Mouse (Mus musculus) E14TG2a.4 (cell line): Measurements from ENCODE around the gene Cela2a.

Experiments
- H3K27me3 ChIP-seq: 2 replicates; pipeline ENCODE4 v1.6.1; 2014; ENCODE audit warnings: low read length, control low read depth; ENCODE audit not compliant: insufficient read depth
- H3K36me3 ChIP-seq: 2 replicates; pipeline ENCODE4 v1.6.1; 2014; ENCODE audit warnings: low read length, control low read depth; ENCODE audit not compliant: insufficient read depth
- H3K4me1 ChIP-seq: replicated peaks from 2 replicates; pipeline ENCODE4 v1.6.1; 2014; ENCODE audit warnings: low read depth, low read length, control low read depth
- H3K4me3 ChIP-seq: replicated peaks from 2 replicates; pipeline ENCODE4 v1.5.1; 2014; ENCODE audit warnings: mild to moderate bottlenecking, low read length
- H3K9me3 ChIP-seq: 2 replicates; pipeline ENCODE4 v1.6.1; 2014; ENCODE audit warnings: low read length, control low read depth
- CTCF ChIP-seq: conservative IDR thresholded peaks from 2 replicates; pipeline ENCODE4 v1.5.1; 2014; ENCODE audit warnings: low read length
- NANOG ChIP-seq: IDR thresholded peaks from 2 replicates; pipeline ENCODE4 v1.6.1; 2014; ENCODE audit warnings: borderline replicate concordance, low read length, mixed read lengths
- POU5F1 ChIP-seq: IDR thresholded peaks from 2 replicates; pipeline ENCODE4 v1.6.1; 2014; ENCODE audit warnings: low read length, borderline replicate concordance

Cela2a gene

GRCm38 (mm10) chr4:141833911-141834310 lies 8.0 kb upstream of the Cela2a start:
- Histone ChIP-seq H3K4me3 (no peak overlapping the region), H3K27me3 (peaks cover 4% of the 10 kb centered on the region; the same call in 1 of the 2 replicates), H3K36me3 (no peaks in the 10 kb centered on the region), H3K4me1 (peaks cover 27% of the 10 kb centered on the region), H3K9me3 (no peaks in the 10 kb centered on the region)
- no peak for TF ChIP-seq CTCF
- TF ChIP-seq NANOG, result no peak
- TF ChIP-seq POU5F1, result no peak

GRCm38 (mm10) chr4:141831361-141831760 lies 5.4 kb upstream of the Cela2a start:
- Histone ChIP-seq H3K9me3 (no peaks in the 10 kb centered on the region), H3K4me3 (peak overlapping the region; percentile 51), H3K4me1 (peaks cover 24% of the 10 kb centered on the region), H3K36me3 (no peaks in the 10 kb centered on the region), H3K27me3 (peaks cover 4% of the 10 kb centered on the region; the same call in 1 of the 2 replicates)
- TF ChIP-seq POU5F1 (no peak), NANOG (no peak), CTCF (no peak)

- Histone ChIP-seq H3K27me3 (peaks cover 4% of the 10 kb centered on the region; the same call in 1 of the 2 replicates), H3K9me3 (no peaks in the 10 kb centered on the region), H3K4me3 (0 out of 2 replicates have a peak overlapping the region, but pooled peaks have one; percentile 17), H3K36me3 (no peaks in the 10 kb centered on the region), H3K4me1 (peaks cover 24% of the 10 kb centered on the region)
- TF ChIP-seq CTCF (no peak), POU5F1 (no peak), NANOG (no peak)
These were observed 4.4 kb upstream of the Cela2a start for GRCm38 (mm10) chr4:141830381-141830780.

GRCm38 (mm10) chr4:141828177-141828576 lies 2.2 kb upstream of the Cela2a start:
- peaks cover 30% of the 10 kb centered on the region for H3K4me1 ChIP-seq
- no peaks in the 10 kb centered on the region for H3K27me3 ChIP-seq
- H3K4me3 ChIP-seq, result no peak overlapping the region
- H3K9me3 ChIP-seq, result no peaks in the 10 kb centered on the region
- TF ChIP-seq POU5F1 (no peak), NANOG (no peak), CTCF (no peak)
- H3K36me3 ChIP-seq, result no peaks in the 10 kb centered on the region

GRCm38 (mm10) chr4:141827401-141827800 lies 1.4 kb upstream of the Cela2a start:
- H3K4me3 ChIP-seq, result no peak overlapping the region
- H3K4me1 ChIP-seq, result peaks cover 37% of the 10 kb centered on the region
- no peaks in the 10 kb centered on the region for H3K9me3 ChIP-seq
- TF ChIP-seq NANOG (no peak), CTCF (no peak), POU5F1 (no peak)
- H3K36me3 ChIP-seq, result no peaks in the 10 kb centered on the region
- H3K27me3 ChIP-seq, result no peaks in the 10 kb centered on the region

- no peaks in the 10 kb centered on the region for H3K36me3 ChIP-seq
- TF ChIP-seq CTCF (no peak), NANOG (no peak), POU5F1 (no peak)
- no peaks in the 10 kb centered on the region for H3K9me3 ChIP-seq
- no peak overlapping the region for H3K4me3 ChIP-seq
- peaks cover 8% of the 10 kb centered on the region for H3K27me3 ChIP-seq
- peaks cover 43% of the 10 kb centered on the region for H3K4me1 ChIP-seq
These were observed 3.0 kb downstream of the Cela2a start for GRCm38 (mm10) chr4:141822979-141823378.

- Histone ChIP-seq H3K36me3 (no peaks in the 10 kb centered on the region), H3K27me3 (peaks cover 8% of the 10 kb centered on the region), H3K4me1 (peaks cover 51% of the 10 kb centered on the region), H3K4me3 (peak overlapping the region; percentile 71), H3K9me3 (no peaks in the 10 kb centered on the region)
- TF ChIP-seq POU5F1 (no peak), CTCF (peak; percentile 79), NANOG (no peak)
These were observed 3.9 kb downstream of the Cela2a start for GRCm38 (mm10) chr4:141822089-141822488.

- no peak for TF ChIP-seq CTCF
- no peak for TF ChIP-seq POU5F1
- TF ChIP-seq NANOG, result no peak
These were observed 4.8 kb downstream of the Cela2a start for GRCm38 (mm10) chr4:141821178-141821577.

GRCm38 (mm10) chr4:141819316-141819715 lies 6.6 kb downstream of the Cela2a start:
- H3K4me1 ChIP-seq, result peaks cover 52% of the 10 kb centered on the region
- peaks cover 16% of the 10 kb centered on the region for H3K36me3 ChIP-seq
- peaks cover 8% of the 10 kb centered on the region for H3K27me3 ChIP-seq
- no peaks in the 10 kb centered on the region for H3K9me3 ChIP-seq
- no peak for TF ChIP-seq POU5F1
- H3K4me3 ChIP-seq, result no peak overlapping the region

More at GRCm38 (mm10) chr4:141821178-141821577, 4.8 kb downstream of the Cela2a start:
- no peaks in the 10 kb centered on the region; the same call in 1 of the 2 replicates for H3K36me3 ChIP-seq
- peaks cover 8% of the 10 kb centered on the region for H3K27me3 ChIP-seq
- H3K4me3 ChIP-seq, result peak overlapping the region; percentile 71
- no peaks in the 10 kb centered on the region for H3K9me3 ChIP-seq
- H3K4me1 ChIP-seq, result peaks cover 55% of the 10 kb centered on the region
